Mouse (Mus musculus) left cerebral cortex, adult 9 months (tissue): ENCODE measurements around the gene Angptl6.
A peak's percentile ranks its signal among the peaks of the same experiment; 100 is the strongest.

Experiments used
- DNase-seq, 2 experiments: peaks; one replicate each; pipeline ENCODE4 v3.0.0; 2022; ENCODE audit warnings: low spot score in 2 of 2

Gene Angptl6

DNA sequence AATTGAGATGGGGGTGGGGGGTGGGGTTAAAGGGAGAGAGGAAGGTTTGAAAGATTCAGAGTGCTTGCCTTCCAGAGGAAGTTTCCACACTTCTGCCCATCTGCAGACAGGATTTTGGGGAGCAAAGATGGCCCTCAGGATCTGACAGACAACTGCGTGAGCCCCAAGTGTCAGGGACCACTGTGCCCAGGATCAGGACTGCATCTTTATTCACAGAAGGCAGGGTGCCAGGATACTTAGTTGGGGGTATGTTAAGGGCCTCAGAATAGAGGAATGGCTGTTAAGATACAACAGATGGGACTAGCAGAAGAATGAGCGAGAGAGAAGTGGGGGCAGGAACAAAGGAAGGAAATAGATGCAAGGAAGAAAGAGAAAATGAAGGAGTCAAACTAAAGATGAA, 7.0 kb upstream of the Angptl6 start:
- no peak for DNase-seq

DNA sequence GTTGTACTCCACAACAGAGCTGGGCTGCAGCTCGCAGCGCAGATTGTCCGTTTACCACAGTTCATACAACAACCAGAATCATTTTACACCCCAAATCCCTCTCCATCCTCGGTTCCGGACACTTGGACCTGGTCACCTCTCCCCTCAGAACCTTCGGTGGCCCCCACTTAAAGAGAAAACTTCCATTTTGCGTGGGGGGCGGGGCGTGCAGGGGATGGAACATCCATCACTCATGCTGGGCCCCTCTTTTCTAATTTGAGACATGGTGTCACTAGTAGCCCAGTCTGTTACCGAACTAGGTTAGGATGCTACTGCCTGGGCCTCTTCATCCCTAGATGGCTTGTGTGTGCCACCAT, 839 bp downstream of the Angptl6 start:
- no peak for DNase-seq

DNA sequence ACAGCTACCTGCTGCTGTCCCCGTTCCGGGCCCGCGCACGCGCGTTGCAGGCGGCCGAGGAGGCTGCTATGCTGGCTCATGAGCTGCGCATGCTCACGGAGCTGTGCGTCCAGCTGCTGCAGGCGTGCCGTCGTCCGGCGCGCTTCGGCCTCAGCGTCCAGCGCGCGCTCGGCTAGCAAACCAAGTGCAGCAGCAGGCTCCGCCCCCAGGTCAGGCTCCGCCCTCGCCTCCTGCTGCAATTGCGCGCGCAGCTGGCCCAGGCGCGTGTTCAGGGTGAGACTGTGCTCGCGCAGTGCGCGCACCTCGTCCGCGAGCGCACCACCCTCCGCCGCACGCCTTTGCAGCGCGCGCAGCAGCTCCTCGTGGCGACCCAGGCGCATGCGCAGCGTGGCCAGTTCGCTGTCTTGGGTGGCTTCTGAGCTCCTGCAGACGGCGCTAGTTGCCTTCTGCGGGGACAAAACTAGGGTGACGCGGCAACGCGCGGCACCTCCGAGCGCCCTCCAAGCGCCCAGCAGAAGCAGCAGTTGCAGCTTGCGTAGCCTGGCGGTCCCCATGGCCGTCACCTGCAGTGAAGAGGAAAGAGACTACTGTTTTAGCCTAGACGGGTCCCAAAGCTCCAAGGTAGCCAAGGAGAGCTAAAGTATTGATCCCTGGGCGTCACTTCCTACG, 1.4 kb downstream of the Angptl6 start:
- peak; percentile 98 to 99 for DNase-seq

DNA sequence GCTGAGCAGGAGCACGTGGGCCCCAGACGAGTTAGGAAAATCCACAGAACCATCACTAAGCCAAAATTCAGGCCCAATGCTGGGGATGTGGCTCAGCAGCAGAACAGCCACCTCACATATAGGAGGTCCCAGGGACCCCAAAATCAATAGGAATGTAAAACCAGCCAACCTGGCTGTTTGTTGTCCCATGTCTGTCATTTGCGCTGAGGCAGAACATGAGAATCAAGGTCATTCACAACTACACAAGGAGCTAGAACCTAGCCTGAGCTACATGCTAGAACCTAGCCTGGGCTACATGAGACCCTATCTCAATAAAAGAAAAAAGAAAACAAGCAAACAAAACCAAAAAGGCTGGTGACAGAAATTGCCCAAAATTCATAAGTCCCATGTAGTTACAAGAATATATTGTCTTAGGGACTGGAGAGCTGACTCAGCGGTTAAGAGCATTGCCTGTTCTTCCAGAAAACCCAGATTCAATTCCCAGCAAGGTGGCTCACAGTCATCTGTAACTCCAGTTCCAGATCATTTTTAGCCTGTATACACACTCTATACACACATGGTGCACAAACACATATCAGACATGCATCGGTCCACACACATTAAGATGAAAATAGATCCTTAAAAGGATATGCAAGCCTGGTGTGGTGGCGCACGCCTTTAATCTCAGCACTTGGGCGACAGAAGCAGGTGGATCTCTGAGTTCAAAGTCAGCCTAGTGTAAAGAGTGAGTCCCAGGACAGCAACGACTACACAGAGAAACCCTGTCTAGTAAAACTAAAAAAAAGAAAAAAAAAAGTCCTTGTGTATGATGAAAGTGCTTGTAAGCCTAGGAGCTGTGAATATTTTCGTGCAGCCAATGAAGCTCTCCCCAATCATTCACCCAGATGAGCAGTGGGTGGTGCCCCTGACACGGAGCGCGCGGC, 2.1 kb downstream of the Angptl6 start:
- DNase-seq = no peak

DNA sequence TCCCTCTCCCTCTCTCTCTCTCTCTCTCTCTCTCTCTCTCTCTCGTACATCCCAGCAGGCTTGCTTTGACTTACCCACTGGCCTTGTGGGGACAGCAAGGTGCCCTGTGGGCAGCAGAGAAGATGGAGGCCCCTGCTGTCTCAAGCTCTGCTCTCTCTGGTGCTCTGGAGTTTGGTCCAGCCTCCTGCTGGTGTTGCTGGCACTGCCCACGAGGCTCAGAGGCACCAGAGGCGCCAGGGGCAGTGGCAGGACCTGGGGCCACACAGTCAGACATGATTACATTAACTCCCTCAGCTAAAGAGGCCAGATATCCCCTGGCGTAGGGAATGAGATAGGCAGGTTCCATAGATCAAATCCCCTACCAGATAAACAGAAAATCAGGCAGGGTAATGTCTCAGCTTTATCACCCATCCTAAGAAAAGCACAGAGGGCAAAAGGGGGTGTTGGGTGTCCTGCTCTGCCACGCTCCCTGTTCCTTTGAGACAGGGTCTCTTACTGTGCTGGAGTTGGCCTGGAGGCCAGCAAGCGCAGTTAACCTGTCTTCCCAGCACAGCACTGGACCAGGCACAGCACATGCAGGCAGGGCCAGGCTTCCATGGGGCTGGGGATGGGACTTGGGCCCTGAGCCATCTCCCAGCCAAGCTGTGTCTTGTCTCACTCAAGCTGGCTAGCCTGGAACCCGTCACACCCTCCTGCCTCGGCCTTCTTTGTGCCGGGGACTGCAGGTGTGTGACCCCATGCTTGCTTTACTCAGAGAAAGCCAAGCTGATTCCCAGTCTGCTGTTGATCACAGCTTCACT, 3.0 kb downstream of the Angptl6 start:
- no peak for DNase-seq

DNA sequence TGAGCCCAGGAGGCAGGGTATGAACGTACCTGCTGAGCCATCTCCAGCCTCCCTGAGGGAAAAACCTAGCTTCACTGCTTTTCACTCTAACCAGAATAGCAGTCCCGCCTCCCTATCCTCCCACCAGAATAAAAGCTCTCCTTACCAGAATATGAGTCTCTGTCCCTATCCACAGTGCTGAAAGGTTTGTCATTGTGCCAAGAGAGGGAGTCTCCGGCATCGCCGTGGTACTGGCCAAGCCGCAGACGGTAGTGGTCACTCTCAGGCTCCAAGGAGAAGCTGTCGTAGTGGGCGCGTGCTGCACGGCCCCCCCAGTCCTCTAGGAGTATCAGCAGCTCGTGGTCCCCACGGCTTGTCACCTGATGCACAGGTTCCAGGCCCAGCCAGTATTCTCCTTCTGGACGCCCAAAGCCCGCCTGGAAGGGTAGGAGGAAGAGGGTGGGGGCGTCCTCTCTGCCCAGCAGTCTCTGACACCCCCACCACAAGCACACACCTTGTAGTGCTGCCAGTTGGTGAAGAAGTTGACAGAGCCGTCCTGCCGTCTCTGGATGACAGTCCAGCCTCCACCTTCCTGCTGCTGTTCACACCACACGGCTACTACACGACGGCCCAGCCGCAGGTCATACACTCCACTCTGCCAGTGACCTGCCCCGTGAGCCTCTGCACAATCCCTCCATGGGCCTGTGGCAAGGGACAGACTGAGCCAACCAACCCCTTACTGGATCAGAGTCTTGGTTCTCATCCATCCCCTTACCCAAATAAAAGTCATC, 4.3 kb downstream of the Angptl6 start:
- peak in 1 of 2 experiments; percentile 69 for DNase-seq

DNA sequence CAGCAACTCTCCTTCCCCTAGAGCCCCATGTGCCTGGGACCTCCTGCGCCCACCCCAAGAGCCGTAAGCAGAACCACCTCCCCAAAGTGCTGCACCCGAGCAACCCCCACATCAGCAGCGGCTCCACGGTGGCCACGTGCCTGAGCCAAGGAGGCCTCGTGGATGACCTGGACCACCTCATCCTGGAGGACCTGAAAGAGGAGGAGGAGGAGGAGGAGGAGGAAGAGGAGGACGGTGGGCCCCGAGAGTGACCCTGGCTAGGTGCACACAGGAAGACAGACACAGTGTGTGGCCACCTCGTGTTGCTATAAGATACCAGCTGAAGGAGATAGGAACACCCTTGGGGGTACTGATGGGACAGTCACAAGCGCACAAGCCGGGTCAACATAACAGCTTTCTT, 6.0 kb downstream of the Angptl6 start:
- DNase-seq = no peak

DNA sequence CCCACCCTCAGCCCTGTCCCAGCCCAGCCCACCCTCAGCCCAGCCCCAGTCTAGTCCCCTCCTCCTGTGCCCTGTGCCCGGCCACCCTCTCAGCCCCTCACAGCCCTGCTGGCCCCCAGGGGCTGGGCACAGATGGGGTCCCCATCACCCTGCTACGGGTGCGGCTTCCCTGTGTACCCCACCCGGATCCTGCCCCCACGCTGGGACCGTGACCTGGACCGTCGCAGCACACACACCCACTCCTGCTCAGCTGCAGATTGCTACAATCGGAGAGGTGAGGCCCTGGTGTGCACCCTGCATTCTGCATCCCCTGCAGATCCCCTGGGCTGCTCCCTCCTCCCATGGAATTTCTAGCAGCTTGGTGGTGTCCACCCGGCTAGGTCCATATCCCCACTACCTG, 6.5 kb downstream of the Angptl6 start:
- no peak for DNase-seq

DNA sequence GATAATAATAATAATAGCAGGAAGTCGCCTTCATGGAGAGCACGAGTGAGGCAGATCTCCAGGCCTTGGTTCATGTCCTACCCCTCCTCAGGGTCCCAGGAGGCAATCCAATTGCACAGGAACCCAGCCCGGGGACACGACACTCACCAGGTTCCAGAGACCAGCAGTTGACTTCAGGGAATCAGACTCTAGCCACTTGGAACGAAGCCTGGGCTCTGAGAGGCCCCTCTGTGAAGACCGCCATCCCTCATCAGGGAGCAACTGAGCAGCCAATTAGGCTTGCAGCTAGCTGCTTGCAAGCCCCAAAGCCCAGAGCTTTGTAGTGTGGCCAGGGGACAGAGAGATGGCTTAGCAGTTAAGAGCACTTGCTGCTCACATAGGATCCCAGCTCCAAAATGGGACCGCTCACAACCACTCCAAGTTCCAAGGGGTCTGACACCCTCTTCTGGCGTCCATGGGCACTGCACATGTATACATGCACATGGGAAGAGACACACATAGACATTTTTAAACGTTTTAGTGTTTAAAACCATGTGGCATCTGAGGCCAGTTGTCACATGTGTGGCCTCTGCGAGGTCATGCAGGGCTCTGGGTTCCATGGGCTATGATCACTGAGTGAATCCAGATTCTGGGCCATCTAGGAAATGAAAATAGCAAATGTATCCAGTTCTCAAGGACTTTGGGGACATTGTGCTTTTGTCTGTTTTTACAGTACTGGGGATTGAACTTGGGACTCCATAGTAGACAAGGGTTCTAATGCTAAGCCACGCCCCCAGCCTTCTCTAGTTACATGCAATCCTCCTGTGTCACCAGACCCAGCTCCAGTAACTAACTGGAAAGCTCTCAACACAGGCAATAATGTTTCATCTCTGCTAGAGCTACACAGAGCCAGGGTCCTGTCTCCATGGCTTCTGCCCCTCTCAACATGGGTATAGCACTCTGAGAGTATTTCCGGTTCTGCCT, 9.0 kb downstream of the Angptl6 start:
- no peak for DNase-seq

DNA sequence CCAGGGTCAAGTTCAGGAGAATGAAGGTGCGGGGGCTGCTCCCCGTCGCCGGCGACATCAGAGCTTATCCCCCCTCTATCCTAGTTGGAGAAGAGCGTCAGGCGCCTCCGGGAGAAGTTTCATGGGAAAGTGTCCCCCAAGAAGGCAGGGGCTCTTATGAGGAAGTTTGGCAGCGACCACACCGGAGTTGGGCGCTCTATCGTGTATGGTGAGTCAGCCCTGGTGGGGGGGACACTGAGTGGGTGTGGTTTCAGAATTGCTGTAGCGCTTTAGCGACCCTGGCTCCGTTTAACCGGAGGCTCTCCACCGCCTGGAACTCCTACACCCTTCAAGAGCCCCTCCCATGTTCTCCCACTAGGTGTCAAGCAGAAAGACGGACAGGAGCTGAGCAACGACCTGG, 10.3 kb downstream of the Angptl6 start:
- no peak for DNase-seq

DNA sequence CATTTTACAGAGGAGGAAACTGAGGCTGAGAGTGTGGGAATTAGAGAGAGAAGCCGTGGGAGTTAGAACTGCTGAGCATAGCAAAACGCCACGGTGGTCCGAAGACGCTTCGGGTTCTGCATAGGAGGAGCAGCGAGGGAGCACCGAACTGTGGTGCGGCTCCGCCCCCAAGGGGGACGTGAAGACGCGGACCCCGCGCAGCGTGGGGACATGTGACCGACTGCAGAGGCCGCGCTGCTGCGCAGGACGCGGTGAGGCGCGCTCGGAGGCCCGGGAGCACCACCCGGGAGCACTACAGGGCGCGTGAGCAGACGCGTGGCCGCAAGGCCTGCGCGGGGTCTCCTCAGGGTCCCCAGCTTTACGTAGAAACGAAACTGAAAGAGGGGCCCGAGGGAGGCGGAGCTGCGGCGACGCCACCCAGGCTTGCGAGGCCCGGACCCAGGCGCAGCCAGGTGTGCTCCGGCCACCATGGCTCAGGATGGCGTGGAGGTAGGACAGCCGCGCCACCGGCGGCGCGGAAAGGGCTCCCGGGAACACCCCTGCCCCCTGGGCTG, 11.0 kb downstream of the Angptl6 start, which contains the start of gene A230050P20Rik:
TSS of gene A230050P20Rik (plus strand) at position 195 of the 554 bp plus-strand sequence.
- DNase-seq = peak in 1 of 2 experiments; percentile 77

DNA sequence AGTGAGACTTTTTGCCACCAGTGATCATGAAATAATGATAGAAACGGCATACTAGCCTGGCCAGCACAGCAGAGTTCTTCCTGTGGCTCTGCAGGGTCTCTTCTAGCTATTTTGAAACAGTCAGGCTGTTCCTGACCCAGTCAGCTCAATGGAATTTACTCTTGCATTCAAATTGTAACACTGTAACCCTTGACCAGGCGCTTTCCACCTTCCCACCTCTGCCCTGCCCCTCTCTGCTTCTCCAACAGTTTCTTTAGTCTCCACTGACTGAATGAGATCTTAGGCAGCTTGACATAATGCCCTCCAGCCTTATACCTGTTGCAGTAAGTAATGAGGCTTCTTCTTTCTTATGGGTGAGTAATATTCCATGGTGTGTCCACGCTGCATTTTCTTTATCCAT, 12.6 kb downstream of the Angptl6 start:
- no peak for DNase-seq

DNA sequence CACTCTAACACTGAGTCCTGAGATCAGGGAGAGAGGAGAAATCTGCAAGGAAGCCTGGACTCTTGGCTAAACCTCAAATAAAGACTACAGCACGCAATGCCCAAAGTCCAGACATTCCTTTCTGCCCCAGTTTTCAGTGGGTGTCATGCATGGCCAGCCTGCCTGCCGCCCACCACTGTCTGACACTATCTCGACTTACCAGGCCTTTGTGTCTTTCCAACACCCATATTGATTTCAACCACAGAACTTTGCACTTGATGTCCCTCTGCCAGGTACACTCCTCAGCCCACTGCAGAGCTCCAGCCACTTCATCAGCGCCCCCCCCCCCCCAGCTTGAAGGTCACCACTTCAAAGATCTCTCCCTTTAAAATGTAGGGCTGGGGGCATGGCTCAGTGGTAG, 17.3 kb downstream of the Angptl6 start:
- no peak for DNase-seq

DNA sequence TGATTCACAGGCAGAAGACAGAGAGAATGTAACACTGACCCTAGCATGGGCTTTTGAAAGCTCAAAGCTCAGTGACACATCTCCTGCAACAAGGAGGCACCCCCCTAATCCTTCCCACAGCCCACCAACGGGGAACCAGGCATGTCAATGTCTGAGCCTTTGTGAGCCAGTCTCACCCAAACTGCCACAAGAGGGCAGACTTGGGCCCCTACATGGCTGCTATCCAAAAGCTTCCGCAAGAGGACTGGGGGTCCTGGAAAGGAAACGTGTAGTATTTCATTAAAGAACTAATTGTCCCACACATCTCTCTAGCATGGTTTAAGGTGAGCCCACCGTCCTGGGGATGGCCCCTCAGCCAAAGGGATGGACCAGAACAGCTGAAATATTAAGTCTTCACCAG, 17.7 kb downstream of the Angptl6 start:
- no peak for DNase-seq

DNA sequence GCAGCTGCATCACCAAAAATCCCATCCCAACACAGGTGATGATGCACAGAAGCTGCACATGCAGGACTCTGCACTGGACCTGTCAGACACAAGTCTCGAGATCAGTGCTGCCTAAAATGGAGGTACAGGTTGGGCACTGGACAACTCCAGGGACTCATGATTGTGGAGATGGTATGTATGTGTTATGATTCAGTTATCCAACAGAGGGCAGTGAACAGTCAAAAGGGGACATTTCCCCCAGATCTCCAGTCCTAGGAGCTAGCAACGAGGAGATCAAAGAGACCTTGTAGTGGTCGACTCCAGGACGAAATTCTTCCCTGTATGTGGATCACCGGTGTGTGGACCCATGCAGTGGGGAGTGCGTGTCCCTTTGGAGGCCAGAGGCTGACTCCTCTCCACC, 19.6 kb downstream of the Angptl6 start:
- no peak for DNase-seq

DNA sequence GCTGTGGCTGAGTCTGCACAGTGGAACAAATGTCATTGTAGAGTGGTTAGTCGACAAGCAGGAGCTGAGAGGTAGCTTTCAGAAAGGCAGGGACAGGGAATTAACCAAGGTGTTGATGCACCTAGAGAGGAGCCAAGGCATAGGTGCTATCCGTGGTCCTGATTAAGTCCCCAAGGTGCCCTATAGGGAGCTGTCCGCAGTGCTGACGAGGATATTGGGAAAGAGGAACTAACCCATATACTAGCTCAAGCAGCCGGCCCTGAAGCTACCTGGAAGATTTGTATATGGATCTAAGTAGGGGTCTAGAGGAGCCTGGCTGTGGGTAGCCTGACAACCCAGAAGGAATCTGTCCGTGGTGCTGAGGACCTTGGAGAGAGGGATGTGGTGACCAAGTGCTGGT, 22.4 kb downstream of the Angptl6 start:
- DNase-seq = no peak

DNA sequence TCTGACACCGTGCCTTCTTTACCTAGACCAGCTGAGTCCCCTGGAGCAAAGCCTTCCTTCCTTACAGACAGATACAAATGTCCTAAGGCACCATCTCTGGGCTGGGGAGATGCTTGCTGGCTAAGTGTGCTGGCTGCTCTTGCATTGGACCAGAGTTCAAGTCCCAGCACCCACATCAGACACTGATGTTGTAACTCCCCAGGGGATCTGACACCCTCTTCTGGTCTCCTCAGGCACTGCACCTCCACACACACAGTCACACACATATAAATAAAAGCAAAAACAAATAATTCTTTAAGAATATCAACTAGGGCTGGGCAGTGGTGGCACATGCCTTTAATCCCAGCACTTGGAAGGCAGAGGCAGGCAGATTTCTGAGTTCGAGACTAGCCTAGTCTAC, 29.3 kb downstream of the Angptl6 start:
- DNase-seq = no peak

DNA sequence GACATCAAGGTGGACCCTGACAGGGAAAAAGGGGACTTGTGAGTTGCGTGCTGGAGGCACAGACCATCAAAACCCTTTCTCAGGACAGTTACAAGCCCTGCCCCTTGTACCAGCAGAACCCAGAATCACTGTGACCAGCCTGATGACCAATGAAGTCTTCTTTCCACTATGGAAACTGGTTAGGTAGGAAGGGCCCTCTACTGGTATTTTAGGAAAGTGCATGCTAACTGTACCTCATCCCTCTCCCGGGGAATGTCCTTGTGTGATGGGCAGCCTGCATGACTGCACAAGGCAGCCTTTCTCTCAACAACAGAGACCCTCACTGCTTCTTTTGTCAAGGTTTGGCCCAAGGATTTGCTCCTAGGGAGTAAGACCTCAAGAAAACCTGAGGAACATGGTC, 36.9 kb downstream of the Angptl6 start:
- peak in 1 of 2 experiments; percentile 31 for DNase-seq

DNA sequence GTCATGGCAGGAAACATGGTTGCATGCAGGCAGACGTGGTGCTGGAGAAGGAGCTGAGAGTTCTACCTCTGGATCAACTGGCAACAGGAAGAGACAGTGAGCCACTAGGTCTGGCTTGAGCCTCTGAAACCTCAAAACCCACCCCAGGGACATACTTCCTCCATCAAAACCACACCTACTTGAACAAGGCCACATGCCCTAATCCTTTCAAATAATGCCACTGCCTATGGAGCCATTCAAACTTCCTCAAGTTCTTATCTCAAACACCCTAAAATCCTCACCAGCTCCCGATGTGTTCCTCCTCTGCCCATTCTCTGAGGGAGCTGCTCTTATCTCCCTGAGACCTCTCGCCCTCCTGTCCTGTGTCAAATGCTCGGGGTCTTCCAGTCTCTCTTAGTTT, 37.3 kb downstream of the Angptl6 start:
- DNase-seq = no peak

DNA sequence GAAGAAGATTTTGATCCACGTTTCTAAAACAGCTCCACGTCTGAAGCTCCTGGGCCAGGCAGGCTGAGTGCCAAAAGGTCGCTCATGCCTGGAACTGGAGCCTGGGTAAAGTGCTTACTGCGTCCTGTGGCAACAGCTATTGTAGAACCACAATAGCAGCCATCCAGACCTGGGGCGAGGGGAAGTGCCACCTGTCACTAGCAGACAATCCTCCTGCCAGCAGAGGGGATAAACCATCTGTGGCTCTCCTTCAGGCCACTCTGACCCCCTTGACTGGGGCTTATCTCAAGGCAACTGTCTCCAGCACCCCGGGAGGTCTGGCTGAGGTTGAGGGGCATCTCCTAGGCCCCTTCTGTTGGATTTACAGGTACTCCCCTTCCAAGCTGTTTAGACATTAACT, 40.6 kb downstream of the Angptl6 start:
- DNase-seq = no peak
